Mouse (Mus musculus): ENCODE data around the gene Sppl2c. TPM values are rescaled to one million over a fixed set of nuclear protein-coding genes. Genes with fewer than 3 reads are reported as not detected.
A peak's percentile ranks its signal among the peaks of the same experiment; 100 is the strongest.
"Not testable (repeated sequence)": the region's sequence is repeated elsewhere in the genome, so short reads cannot be mapped to it uniquely, and the experiment has no call there.

Gene Sppl2c
- polyA plus RNA-seq, 1 experiment from 2014 or later: not detected

DNA sequence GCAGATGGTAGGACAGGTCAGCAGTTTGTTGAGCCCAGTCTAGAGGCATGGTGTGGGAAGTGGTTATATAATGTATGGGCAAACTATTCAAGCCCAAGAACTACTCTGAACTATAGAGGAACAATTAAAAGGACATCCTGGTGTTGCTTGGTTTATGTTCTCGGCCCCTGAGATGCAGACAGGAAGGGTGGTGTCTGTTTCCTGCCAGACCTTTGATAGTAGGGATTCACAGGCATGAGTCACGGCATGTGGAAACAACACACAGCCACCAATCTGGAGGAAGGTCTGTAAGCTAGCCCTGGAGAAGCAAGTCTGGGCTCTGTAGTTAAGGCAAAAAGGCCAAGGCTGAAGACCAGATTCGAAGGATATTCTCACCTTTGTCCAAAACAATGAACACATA is 17.1 kb downstream of the Sppl2c start:
- no peak for ATAC-seq (ENCODE audit: low FRiP score)
- H3K4me2 ChIP-seq (replicated peaks): no peak overlapping the region
- 0 out of 2 replicates have a peak, but pooled peaks cover 4% of the 10 kb centered on the region for H3K27me3 ChIP-seq
- peaks cover 7% of the 10 kb centered on the region for H3K9me3 ChIP-seq (replicated peaks)
- no peak overlapping the region for H3K4me3 ChIP-seq
- H3K4me1 ChIP-seq: no peaks in the 10 kb centered on the region
- no peaks in the 10 kb centered on the region for H3K36me3 ChIP-seq
- 84% methylated on average over 3 of the region's 3 CpGs for WGBS
- H3K9ac ChIP-seq: no peak overlapping the region
- H3K27ac ChIP-seq: no peak overlapping the region

DNA sequence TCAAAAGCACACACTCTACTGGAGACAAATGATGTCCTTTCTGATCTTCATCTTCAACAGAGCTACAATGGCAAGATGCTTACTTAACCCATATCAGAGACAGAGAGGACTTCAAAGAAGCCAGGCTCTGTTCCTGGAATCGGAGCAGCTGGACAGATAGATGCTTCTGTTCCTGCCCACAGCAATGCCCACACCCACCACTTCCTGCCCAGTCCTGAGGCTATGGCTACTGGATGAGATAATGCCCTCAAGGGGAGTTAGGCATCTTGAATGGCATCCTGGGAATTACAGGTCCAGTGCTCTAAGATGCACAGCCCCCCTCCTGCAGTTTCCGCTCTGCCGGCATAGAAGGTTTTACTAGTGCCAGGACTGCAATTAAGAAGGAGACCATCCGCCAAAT is 20.4 kb downstream of the Sppl2c start:
- 87% methylated on average over 4 of the region's 4 CpGs for WGBS
- no peak for ATAC-seq (ENCODE audit: low FRiP score)
- Histone ChIP-seq H3K9me3 (replicated peaks) (peaks cover 5% of the 10 kb centered on the region), H3K27ac (no peak overlapping the region), H3K4me2 (replicated peaks) (no peak overlapping the region), H3K36me3 (no peaks in the 10 kb centered on the region), H3K27me3 (no peaks in the 10 kb centered on the region), H3K4me3 (no peak overlapping the region), H3K9ac (no peak overlapping the region), H3K4me1 (no peaks in the 10 kb centered on the region)

DNA sequence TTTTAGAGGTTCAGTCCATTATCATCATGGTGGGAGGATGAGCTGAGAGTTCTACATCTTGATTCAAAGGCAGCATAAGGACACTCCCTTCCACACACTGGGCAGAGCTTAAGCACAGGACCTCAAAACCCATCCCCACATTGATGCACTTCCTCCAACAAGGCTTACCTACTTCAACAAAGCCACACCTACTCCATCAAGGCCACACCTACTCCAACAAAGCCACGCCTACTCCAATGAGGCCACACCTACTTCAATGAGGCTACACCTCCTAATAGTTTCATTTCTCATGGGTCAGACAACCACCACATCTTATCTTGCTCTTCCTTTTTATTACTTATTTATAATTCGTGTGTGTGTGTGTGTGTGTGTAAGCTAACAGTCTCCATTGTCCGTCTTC is 22.9 kb downstream of the Sppl2c start:
- H3K4me1 ChIP-seq: no peaks in the 10 kb centered on the region
- no peak overlapping the region for H3K4me3 ChIP-seq
- H3K27ac ChIP-seq: no peak overlapping the region
- 75% methylated on average over 3 of the region's 3 CpGs for WGBS
- H3K4me2 ChIP-seq (replicated peaks): no peak overlapping the region
- H3K9me3 ChIP-seq (replicated peaks): no peaks in the 10 kb centered on the region
- no peak overlapping the region for H3K9ac ChIP-seq
- H3K36me3 ChIP-seq: no peaks in the 10 kb centered on the region
- ATAC-seq (ENCODE audit: low FRiP score): no peak
- no peaks in the 10 kb centered on the region for H3K27me3 ChIP-seq

DNA sequence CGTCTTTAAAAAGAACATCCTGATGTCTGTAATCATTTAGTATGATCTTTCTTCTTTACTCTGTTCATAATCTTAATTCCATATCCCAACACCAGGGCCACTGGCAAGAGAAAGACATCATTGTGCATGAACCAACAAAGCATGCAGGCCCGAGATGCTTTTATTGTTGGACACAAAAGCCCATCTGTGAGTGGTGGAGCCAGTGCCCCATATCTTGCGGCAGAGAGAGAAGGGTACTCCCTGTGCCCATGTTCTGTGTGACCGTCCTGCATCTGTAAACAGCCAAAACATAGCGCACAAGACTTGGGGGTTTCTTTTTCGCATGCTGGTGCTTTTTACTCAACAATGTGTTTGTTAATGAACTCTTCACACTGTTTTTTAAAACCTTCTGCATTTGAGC is 25.1 kb downstream of the Sppl2c start:
- H3K36me3 ChIP-seq: no peaks in the 10 kb centered on the region
- no peak overlapping the region for H3K9ac ChIP-seq
- H3K27ac ChIP-seq: no peak overlapping the region
- H3K4me3 ChIP-seq: no peak overlapping the region
- ATAC-seq (ENCODE audit: low FRiP score): no peak
- no peaks in the 10 kb centered on the region for H3K27me3 ChIP-seq
- H3K4me1 ChIP-seq: 0 out of 2 replicates have a peak, but pooled peaks cover 4% of the 10 kb centered on the region
- H3K9me3 ChIP-seq (replicated peaks): no peaks in the 10 kb centered on the region
- 75% methylated on average over 6 of the region's 6 CpGs for WGBS
- H3K4me2 ChIP-seq (replicated peaks): no peak overlapping the region

DNA sequence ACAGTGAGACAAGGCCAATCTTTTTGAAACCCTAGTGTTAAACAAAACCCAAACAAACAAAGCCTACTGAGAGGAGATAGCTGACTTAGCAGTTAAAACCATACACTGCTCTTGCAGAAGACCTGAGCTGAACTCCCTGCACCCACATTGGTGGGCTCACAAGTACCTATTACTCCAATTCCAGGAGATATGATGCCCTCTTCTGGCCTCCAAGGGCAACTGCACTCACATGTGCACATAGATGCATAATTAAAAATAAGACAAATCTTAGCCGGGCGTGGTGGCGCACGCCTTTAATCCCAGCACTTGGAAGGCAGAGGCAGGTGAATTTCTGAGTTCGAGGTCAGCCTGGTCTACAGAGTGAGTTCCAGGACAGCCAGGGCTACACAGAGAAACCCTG is 28.0 kb downstream of the Sppl2c start:
- not testable (repeated sequence) for H3K4me3 ChIP-seq; H3K27me3 ChIP-seq; H3K4me1 ChIP-seq; H3K9me3 ChIP-seq (replicated peaks); H3K27ac ChIP-seq; ATAC-seq (ENCODE audit: low FRiP score); H3K4me2 ChIP-seq (replicated peaks); H3K36me3 ChIP-seq; H3K9ac ChIP-seq
- 93% methylated on average over 5 of the region's 5 CpGs for WGBS

DNA sequence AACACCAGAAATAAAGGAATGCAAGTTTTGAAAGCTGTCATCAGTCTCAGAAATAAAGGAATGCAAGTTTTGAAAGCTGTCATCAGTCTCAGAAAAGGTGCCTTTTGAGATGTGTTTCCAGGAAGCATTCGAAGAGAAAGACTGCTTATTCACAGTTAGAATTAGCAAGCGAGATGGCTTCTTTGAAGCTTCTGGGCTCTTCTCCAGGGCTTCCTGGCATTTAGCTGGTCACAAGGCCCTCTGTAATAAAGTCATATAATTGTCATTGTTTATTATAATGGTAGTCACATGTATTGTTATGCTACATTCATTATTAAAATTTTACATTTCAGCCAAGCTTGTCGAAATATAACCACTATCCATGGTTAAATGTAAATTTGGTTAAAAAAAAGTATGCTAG is 31.9 kb downstream of the Sppl2c start:
- Histone ChIP-seq H3K9me3 (replicated peaks) (no peaks in the 10 kb centered on the region), H3K4me3 (no peak overlapping the region), H3K4me1 (0 out of 2 replicates have a peak, but pooled peaks cover 4% of the 10 kb centered on the region), H3K27me3 (no peaks in the 10 kb centered on the region), H3K36me3 (no peaks in the 10 kb centered on the region), H3K4me2 (replicated peaks) (no peak overlapping the region), H3K9ac (no peak overlapping the region), H3K27ac (no peak overlapping the region)
- WGBS: 77% methylated on average over 3 of the region's 3 CpGs
- ATAC-seq (ENCODE audit: low FRiP score): no peak

DNA sequence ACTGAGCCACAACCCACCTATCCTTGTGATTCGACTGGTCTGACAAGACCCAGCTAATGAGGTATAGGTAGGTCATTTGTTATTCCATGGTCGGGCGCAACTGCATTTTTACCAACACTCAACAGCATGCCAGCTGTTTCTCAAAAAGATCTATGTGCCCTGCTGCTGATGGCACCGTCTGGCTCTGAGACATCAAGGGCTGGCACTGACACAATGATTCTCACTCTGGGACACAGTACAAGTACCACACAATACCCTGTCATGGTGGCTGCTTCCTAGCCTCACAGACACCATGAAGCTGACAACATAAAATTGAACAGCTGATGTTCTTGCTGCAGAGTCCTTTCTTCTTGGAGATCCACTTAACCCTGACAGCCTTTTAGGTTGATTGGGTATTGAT is 34.2 kb downstream of the Sppl2c start:
- no peaks in the 10 kb centered on the region for H3K36me3 ChIP-seq
- H3K4me2 ChIP-seq (replicated peaks): no peak overlapping the region
- H3K27me3 ChIP-seq: no peaks in the 10 kb centered on the region
- ATAC-seq (ENCODE audit: low FRiP score): no peak
- no peak overlapping the region for H3K4me3 ChIP-seq
- H3K9ac ChIP-seq: no peak overlapping the region
- no peaks in the 10 kb centered on the region for H3K4me1 ChIP-seq
- 90% methylated on average over 4 of the region's 4 CpGs for WGBS
- no peak overlapping the region for H3K27ac ChIP-seq
- H3K9me3 ChIP-seq (replicated peaks): no peaks in the 10 kb centered on the region

DNA sequence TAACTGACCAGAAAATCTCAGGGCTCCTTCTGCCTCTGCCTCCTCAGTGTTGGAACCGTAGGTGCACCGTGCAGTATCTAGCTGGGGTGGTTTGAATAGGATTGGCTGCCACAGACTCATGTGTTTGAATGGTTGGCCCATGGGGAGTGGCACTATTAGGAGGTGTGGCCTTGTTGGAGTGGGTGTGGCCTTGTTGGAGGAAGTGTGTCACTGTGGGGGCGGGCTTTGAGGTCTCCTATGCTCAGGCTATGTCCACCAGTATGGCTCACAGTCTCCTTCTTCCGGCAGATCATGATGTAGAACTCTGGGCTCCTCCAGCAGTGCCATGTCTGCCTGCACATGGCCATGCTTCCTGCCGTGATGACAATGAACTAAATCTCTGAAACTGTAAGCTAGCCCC is 35.6 kb downstream of the Sppl2c start:
- Histone ChIP-seq H3K27ac (no peak overlapping the region), H3K27me3 (no peaks in the 10 kb centered on the region), H3K4me1 (no peaks in the 10 kb centered on the region), H3K4me2 (replicated peaks) (no peak overlapping the region), H3K9ac (no peak overlapping the region), H3K4me3 (no peak overlapping the region), H3K9me3 (replicated peaks) (no peaks in the 10 kb centered on the region), H3K36me3 (no peaks in the 10 kb centered on the region)
- 79% methylated on average over 5 of the region's 5 CpGs for WGBS
- no peak for ATAC-seq (ENCODE audit: low FRiP score)

DNA sequence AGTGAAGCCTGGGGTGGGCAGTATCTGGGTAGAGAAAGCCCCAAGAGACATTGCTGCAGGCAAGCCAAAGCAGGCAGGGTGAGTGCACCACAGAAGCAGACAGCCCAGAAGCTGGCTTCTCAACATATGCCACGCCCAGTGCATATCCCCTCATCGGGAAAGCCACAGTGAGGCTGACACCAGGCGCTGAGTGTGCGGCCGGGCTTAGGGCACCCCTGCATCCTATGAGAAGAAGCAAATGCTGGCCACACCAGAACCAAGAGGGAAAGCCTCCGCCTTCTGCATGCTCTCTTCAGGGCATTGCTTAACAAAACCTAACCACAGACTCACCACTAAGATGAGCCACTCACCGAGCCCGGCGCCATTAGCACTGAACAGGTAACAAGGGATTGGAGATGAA is 37.2 kb downstream of the Sppl2c start:
- Histone ChIP-seq H3K27me3 (no peaks in the 10 kb centered on the region; the same call in 1 of the 2 replicates), H3K9ac (no peak overlapping the region), H3K9me3 (replicated peaks) (no peaks in the 10 kb centered on the region), H3K36me3 (no peaks in the 10 kb centered on the region), H3K4me3 (no peak overlapping the region), H3K4me2 (replicated peaks) (no peak overlapping the region), H3K4me1 (no peaks in the 10 kb centered on the region), H3K27ac (no peak overlapping the region)
- ATAC-seq (ENCODE audit: low FRiP score): no peak
- 79% methylated on average over 9 of the region's 9 CpGs for WGBS

DNA sequence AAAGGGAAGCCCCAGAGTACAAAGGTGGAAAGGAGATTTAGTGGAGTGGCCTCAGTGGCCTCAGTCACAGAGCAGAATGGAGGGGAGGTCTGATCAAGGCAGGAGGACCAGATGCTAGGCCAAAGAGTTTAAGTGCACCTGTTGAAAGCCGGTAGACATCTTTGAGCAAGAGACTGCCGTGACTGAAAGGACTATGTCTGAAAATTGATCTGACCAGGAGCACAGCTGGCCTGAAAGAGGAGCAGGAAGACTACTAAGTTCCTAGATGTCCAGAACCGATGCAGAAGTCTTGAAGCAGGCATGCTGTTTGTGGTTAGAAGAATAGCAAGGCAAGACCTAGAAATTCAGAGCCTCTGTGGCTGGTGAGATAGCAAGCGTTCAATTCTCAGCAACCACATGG is 43.3 kb downstream of the Sppl2c start:
- no peak overlapping the region for H3K4me3 ChIP-seq
- H3K27ac ChIP-seq: no peak overlapping the region
- peaks cover 23% of the 10 kb centered on the region for H3K4me1 ChIP-seq
- 79% methylated on average over 4 of the region's 4 CpGs for WGBS
- no peak for ATAC-seq (ENCODE audit: low FRiP score)
- peaks cover 25% of the 10 kb centered on the region for H3K27me3 ChIP-seq
- H3K4me2 ChIP-seq (replicated peaks): no peak overlapping the region
- no peaks in the 10 kb centered on the region for H3K36me3 ChIP-seq
- H3K9ac ChIP-seq: no peak overlapping the region
- H3K9me3 ChIP-seq (replicated peaks): no peaks in the 10 kb centered on the region

DNA sequence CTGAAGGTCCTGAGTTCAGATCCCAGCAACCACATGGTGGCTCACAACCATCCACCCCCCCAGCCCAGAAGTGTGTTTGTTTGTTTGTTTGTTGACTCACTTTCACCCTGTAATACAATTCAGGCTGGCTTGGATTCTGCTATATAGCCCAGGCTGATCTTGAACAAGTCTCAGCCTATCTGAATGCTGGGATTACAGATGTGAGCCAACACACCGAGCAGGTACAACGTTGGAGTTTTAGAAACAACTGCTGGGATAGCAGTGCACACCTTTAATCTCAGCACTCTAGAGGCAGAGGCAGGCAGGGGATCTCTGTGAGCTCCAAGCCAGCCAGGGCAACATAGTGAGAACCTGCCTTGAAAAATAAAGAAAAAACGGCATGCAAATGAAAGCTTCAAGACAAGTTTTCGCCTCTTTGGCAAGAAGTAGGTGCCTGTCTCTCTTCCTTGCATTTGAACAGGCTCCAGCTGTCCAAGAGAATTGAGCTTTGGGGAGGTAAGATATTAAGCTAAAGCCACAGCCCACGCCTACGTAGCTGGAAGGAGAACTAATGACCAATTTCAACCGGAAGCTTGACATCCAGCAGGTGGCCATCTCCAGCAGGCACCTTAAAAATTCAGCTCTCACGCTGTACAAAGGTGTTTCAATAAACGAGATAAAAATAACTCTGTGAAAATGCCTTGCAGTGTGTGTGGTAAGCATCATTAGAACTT is 44.1 kb downstream of the Sppl2c start:
- Histone ChIP-seq H3K27ac (peak overlapping the region; percentile 17; the same call in 1 of the 2 replicates), H3K4me3 (peak overlapping the region; percentile 72), H3K36me3 (no peaks in the 10 kb centered on the region), H3K27me3 (peaks cover 33% of the 10 kb centered on the region), H3K9me3 (replicated peaks) (no peaks in the 10 kb centered on the region), H3K4me1 (peaks cover 29% of the 10 kb centered on the region), H3K9ac (peak overlapping the region; percentile 69; the same call in 1 of the 2 replicates), H3K4me2 (replicated peaks) (peak overlapping the region; percentile 89)
- ATAC-seq (ENCODE audit: low FRiP score): no peak
- WGBS: 14% methylated on average over 9 of the region's 9 CpGs

DNA sequence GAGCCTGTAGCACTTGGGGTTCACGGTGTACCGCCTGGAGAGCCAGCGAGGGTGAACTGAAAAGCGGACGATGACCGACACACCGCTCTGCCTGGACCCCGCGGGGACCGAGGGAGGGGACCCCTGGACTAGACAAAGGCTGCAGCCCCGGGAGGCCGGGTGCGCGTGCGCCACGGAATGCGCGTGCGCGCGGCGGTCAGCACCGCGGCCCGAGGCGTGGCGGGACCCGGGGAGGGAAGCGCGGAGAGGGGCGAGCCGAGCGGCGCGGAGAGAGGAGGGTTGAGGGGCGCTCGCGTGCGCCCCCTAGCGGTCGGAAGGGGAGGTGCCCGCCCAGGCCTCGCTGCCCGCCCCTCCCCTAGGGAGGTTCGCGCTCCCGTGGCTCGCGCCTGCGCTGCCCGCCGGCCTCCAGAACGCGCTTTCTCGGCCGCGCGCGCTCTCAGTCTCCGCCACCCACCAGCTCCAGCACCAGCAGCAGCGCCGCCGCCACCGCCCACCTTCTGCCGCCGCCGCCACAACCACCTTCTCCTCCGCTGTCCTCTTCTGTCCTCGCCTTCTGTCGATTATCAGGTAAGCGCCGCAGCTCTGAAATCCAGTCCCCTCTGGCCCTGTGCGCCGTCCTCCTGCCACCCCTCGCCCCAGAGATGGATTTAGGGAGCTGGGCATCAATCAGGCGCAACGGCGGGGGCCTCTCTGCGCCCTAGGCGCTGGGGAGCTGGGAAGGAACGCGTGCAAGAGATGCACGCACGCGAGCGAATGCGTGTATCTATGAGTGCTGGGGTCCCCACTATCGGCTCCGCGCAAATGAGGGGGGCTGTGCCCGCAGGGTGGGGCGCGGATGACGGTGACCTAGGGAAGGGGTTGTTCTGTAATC is 45.1 kb downstream of the Sppl2c start, which contains the start of gene Mapt:
Gene Mapt, plus strand, starts transcription at position 350 of the 871 bp plus-strand sequence.
- WGBS: under 1% methylated on average over 54 of the region's 94 CpGs
- peaks cover 38% of the 10 kb centered on the region for H3K4me1 ChIP-seq

More for the DNA sequence above, 45.1 kb downstream of the Sppl2c start, which contains the start of gene Mapt:
- Histone ChIP-seq H3K27ac (peak within 1 kb of the TSS; percentile 94), H3K36me3 (no peaks in the 10 kb centered on the region), H3K27me3 (peaks cover 41% of the 10 kb centered on the region), H3K4me2 (replicated peaks) (peak within 1 kb of the TSS; percentile 89), H3K4me3 (peak within 1 kb of the TSS; percentile 72), H3K9me3 (replicated peaks) (no peaks in the 10 kb centered on the region), H3K9ac (peak within 1 kb of the TSS; percentile 80)
- ATAC-seq (ENCODE audit: low FRiP score): peak; percentile 88
